Mouse (Mus musculus): ENCODE results near the gene Prune1.

Gene Prune1

DNA sequence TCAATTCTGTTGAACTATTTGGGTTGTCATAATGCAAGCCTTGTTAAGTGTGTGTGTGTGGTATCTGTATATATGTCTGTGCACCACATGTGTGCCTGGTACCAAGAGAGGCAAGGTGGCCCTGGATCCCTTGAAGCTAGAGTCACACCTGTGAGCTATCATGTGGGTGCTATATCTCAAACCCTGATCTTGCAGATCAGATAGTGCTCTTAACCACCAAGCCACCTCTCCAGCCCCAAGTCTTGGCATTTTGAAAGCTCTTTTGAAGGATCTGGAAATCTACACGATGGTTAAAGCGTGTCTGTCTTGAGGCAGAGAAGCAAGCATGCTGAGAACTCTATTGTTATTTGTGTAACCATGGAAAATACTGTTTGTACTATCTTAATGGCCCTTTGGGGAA, 71.3 kb downstream of the Prune1 start:
- DNase-seq (ENCODE audit: low spot score) = no peak

DNA sequence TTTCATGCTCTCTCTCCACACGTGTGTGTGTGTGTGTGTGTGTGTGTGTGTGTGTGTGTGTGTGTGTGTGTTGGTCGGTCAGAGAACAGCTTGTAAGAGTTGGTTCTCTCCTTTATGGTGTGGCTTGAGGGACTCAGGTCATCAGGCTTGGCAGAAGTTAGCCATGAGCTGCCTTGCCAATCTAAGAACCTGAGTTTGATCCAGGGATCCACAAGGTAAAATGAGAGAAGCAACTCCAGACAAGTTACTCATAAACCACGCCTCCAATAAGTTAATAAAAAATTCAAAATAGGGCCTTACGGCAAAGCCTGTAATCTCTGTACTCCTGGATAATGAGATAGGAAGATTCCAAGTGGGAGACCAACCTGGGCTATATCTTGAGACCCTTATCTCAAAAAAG, 73.6 kb downstream of the Prune1 start:
- DNase-seq (ENCODE audit: low spot score) = no peak

DNA sequence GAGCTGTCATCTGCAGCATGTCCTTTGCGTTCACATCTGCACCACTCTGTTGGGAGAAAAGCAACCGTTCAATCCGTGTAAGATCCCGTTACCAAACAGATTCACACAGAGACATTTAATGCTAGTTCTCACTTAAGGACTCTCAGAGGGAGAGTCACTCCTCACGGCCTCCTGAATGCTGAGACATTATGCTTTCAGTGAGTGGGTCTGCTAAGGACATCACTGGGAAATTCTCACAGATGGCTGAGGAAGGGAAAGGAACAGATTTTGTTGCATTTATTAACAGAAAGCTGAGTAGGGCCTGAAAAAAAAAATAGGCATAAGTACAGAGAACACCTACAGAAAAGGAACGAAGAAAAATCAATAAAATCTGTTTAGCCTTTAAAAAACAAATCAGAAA, 78.0 kb downstream of the Prune1 start:
- no peak for DNase-seq (ENCODE audit: low spot score)
